Mouse (Mus musculus): ENCODE measurements around the gene Gm28043. TPM values are rescaled to one million over a fixed set of nuclear protein-coding genes. Genes with fewer than 3 reads are reported as not detected.
A peak's percentile ranks its signal among the peaks of the same experiment; 100 is the strongest.

The Gm28043 gene
- polyA plus RNA-seq, 1 experiment from 2014 or later = 2.8 TPM

GRCm38 (mm10) chr17:29683127-29683526 lies 68.5 kb downstream of the Gm28043 start:
- Histone ChIP-seq H3K4me3 (no peak overlapping the region), H3K27ac (replicated peaks) (no peak overlapping the region), H3K36me3 (peaks cover 64% of the 10 kb centered on the region), H3K4me1 (peaks cover 27% of the 10 kb centered on the region), H3K9ac (replicated peaks) (no peak overlapping the region), H3K27me3 (no peaks in the 10 kb centered on the region), H3K9me3 (no peaks in the 10 kb centered on the region), H3K4me2 (replicated peaks) (no peak overlapping the region)
- no peak for ATAC-seq (replicated peaks)
- 84% methylated on average over 2 of the region's 2 CpGs for WGBS

GRCm38 (mm10) chr17:29684275-29684674 lies 69.6 kb downstream of the Gm28043 start:
- peaks cover 61% of the 10 kb centered on the region for H3K36me3 ChIP-seq

GRCm38 (mm10) chr17:29686771-29687170 lies 72.1 kb downstream of the Gm28043 start:
- Histone ChIP-seq H3K9me3 (no peaks in the 10 kb centered on the region), H3K4me3 (no peak overlapping the region), H3K4me1 (peaks cover 6% of the 10 kb centered on the region; the same call in 1 of the 2 replicates), H3K36me3 (peaks cover 67% of the 10 kb centered on the region), H3K4me2 (replicated peaks) (no peak overlapping the region), H3K27ac (replicated peaks) (no peak overlapping the region), H3K9ac (replicated peaks) (no peak overlapping the region), H3K27me3 (no peaks in the 10 kb centered on the region)
- 97% methylated on average over 5 of the region's 5 CpGs for WGBS
- ATAC-seq (replicated peaks) = no peak

More at GRCm38 (mm10) chr17:29684275-29684674, 69.6 kb downstream of the Gm28043 start:
- Histone ChIP-seq H3K27ac (replicated peaks) (no peak overlapping the region), H3K4me2 (replicated peaks) (no peak overlapping the region), H3K4me1 (peaks cover 22% of the 10 kb centered on the region), H3K4me3 (no peak overlapping the region), H3K9me3 (no peaks in the 10 kb centered on the region), H3K27me3 (no peaks in the 10 kb centered on the region), H3K9ac (replicated peaks) (no peak overlapping the region)
- ATAC-seq (replicated peaks) = no peak
- WGBS = 94% methylated on average over 4 of the region's 4 CpGs

- ATAC-seq (replicated peaks) = no peak
- 88% methylated on average over 6 of the region's 6 CpGs for WGBS
Measured at GRCm38 (mm10) chr17:29687373-29687772, 72.7 kb downstream of the Gm28043 start.

GRCm38 (mm10) chr17:29688610-29689009 lies 73.9 kb downstream of the Gm28043 start:
- no peaks in the 10 kb centered on the region for H3K27me3 ChIP-seq
- H3K27ac ChIP-seq (replicated peaks) = peak overlapping the region; percentile 56
- peaks cover 6% of the 10 kb centered on the region; the same call in 1 of the 2 replicates for H3K4me1 ChIP-seq
- no peak overlapping the region for H3K9ac ChIP-seq (replicated peaks)
- no peaks in the 10 kb centered on the region for H3K9me3 ChIP-seq
- no peak for ATAC-seq (replicated peaks)
- no peak overlapping the region for H3K4me3 ChIP-seq
- H3K36me3 ChIP-seq = peaks cover 55% of the 10 kb centered on the region
- WGBS = 87% methylated on average over 10 of the region's 10 CpGs
- H3K4me2 ChIP-seq (replicated peaks) = no peak overlapping the region

More at GRCm38 (mm10) chr17:29687373-29687772, 72.7 kb downstream of the Gm28043 start:
- Histone ChIP-seq H3K9ac (replicated peaks) (no peak overlapping the region), H3K4me2 (replicated peaks) (no peak overlapping the region), H3K27me3 (no peaks in the 10 kb centered on the region), H3K4me3 (no peak overlapping the region), H3K27ac (replicated peaks) (peak overlapping the region; percentile 65), H3K9me3 (no peaks in the 10 kb centered on the region), H3K36me3 (peaks cover 63% of the 10 kb centered on the region), H3K4me1 (peaks cover 6% of the 10 kb centered on the region; the same call in 1 of the 2 replicates)

GRCm38 (mm10) chr17:29690257-29690656 lies 75.6 kb downstream of the Gm28043 start:
- Histone ChIP-seq H3K4me3 (no peak overlapping the region), H3K4me2 (replicated peaks) (no peak overlapping the region), H3K9ac (replicated peaks) (no peak overlapping the region), H3K27me3 (no peaks in the 10 kb centered on the region), H3K4me1 (peaks cover 6% of the 10 kb centered on the region; the same call in 1 of the 2 replicates), H3K9me3 (no peaks in the 10 kb centered on the region), H3K36me3 (peaks cover 60% of the 10 kb centered on the region), H3K27ac (replicated peaks) (no peak overlapping the region)
- ATAC-seq (replicated peaks) = no peak
- 82% methylated on average over 6 of the region's 6 CpGs for WGBS

- Histone ChIP-seq H3K4me3 (no peak overlapping the region), H3K4me1 (peaks cover 1% of the 10 kb centered on the region; the same call in 1 of the 2 replicates), H3K9ac (replicated peaks) (no peak overlapping the region), H3K4me2 (replicated peaks) (no peak overlapping the region), H3K36me3 (peaks cover 54% of the 10 kb centered on the region), H3K27me3 (no peaks in the 10 kb centered on the region), H3K27ac (replicated peaks) (no peak overlapping the region), H3K9me3 (no peaks in the 10 kb centered on the region)
- no peak for ATAC-seq (replicated peaks)
- 97% methylated on average over 2 of the region's 2 CpGs for WGBS
Measured at GRCm38 (mm10) chr17:29692827-29693226, 78.2 kb downstream of the Gm28043 start.

- Histone ChIP-seq H3K4me3 (no peak overlapping the region), H3K4me2 (replicated peaks) (no peak overlapping the region), H3K9ac (replicated peaks) (no peak overlapping the region), H3K27me3 (no peaks in the 10 kb centered on the region), H3K27ac (replicated peaks) (no peak overlapping the region), H3K36me3 (peaks cover 56% of the 10 kb centered on the region), H3K4me1 (no peaks in the 10 kb centered on the region; the same call in 1 of the 2 replicates), H3K9me3 (no peaks in the 10 kb centered on the region)
- ATAC-seq (replicated peaks) = no peak
- 70% methylated on average over 2 of the region's 2 CpGs for WGBS
Measured at GRCm38 (mm10) chr17:29693571-29693970, 78.9 kb downstream of the Gm28043 start.

GRCm38 (mm10) chr17:29694516-29694915 lies 79.8 kb downstream of the Gm28043 start:
- no peaks in the 10 kb centered on the region for H3K9me3 ChIP-seq
- no peaks in the 10 kb centered on the region for H3K4me1 ChIP-seq
- H3K9ac ChIP-seq (replicated peaks) = no peak overlapping the region
- H3K36me3 ChIP-seq = peaks cover 59% of the 10 kb centered on the region
- H3K27ac ChIP-seq (replicated peaks) = no peak overlapping the region
- no peak overlapping the region for H3K4me3 ChIP-seq
- WGBS = 79% methylated on average over 4 of the region's 4 CpGs
- H3K27me3 ChIP-seq = no peaks in the 10 kb centered on the region
- H3K4me2 ChIP-seq (replicated peaks) = no peak overlapping the region
- ATAC-seq (replicated peaks) = no peak

- 97% methylated on average over 8 of the region's 8 CpGs for WGBS
- no peaks in the 10 kb centered on the region for H3K27me3 ChIP-seq
- H3K4me2 ChIP-seq (replicated peaks) = no peak overlapping the region
- H3K4me1 ChIP-seq = no peaks in the 10 kb centered on the region
- ATAC-seq (replicated peaks) = no peak
- no peak overlapping the region for H3K27ac ChIP-seq (replicated peaks)
- no peaks in the 10 kb centered on the region for H3K9me3 ChIP-seq
- no peak overlapping the region for H3K4me3 ChIP-seq
- no peak overlapping the region for H3K9ac ChIP-seq (replicated peaks)
- peaks cover 51% of the 10 kb centered on the region for H3K36me3 ChIP-seq
Measured at GRCm38 (mm10) chr17:29696940-29697339, 82.3 kb downstream of the Gm28043 start.

GRCm38 (mm10) chr17:29698421-29698820 lies 83.7 kb downstream of the Gm28043 start:
- no peaks in the 10 kb centered on the region for H3K27me3 ChIP-seq
- H3K36me3 ChIP-seq = peaks cover 51% of the 10 kb centered on the region
- no peak overlapping the region for H3K4me2 ChIP-seq (replicated peaks)
- 83% methylated on average over 6 of the region's 6 CpGs for WGBS
- no peak for ATAC-seq (replicated peaks)
- no peak overlapping the region for H3K4me3 ChIP-seq
- no peak overlapping the region for H3K27ac ChIP-seq (replicated peaks)
- no peak overlapping the region for H3K9ac ChIP-seq (replicated peaks)
- H3K4me1 ChIP-seq = peaks cover 11% of the 10 kb centered on the region
- no peaks in the 10 kb centered on the region for H3K9me3 ChIP-seq

- H3K9me3 ChIP-seq = no peaks in the 10 kb centered on the region
- H3K4me2 ChIP-seq (replicated peaks) = no peak overlapping the region
- no peaks in the 10 kb centered on the region for H3K27me3 ChIP-seq
- H3K27ac ChIP-seq (replicated peaks) = no peak overlapping the region
- peaks cover 26% of the 10 kb centered on the region for H3K4me1 ChIP-seq
- H3K9ac ChIP-seq (replicated peaks) = no peak overlapping the region
- no peak overlapping the region for H3K4me3 ChIP-seq
- 94% methylated on average over 7 of the region's 7 CpGs for WGBS
- no peak for ATAC-seq (replicated peaks)
- peaks cover 38% of the 10 kb centered on the region for H3K36me3 ChIP-seq
Measured at GRCm38 (mm10) chr17:29700573-29700972, 85.9 kb downstream of the Gm28043 start.
